Mouse (Mus musculus) adrenal gland (tissue): ENCODE results near the gene Ado.

Source experiments
- intact Hi-C: fragments of 180-260 bp; cut with DNase I; formaldehyde crosslinking; loops from one replicate; pipeline ENCODE4 v1.15.1; 2025
- long read RNA-seq, 2 experiments: library from polyadenylated mRNA; unstranded; transcript quantifications; one replicate each; pipeline ENCODE4 v2.0.0; 2020; ENCODE audit warnings: borderline replicate concordance in 1 of 2; ENCODE audit not compliant: insufficient replicate concordance in 1 of 2

The Ado gene
- long read RNA-seq, experiment 1, full-length matches to known transcripts: 61 of 61 reads
- long read RNA-seq, experiment 1, partial matches to known transcripts: 0 of 61 reads
- long read RNA-seq, experiment 1, other reads (novel, unspliced or antisense): 0 of 61 reads
- long read RNA-seq, experiment 2, full-length matches to known transcripts: 38 of 38 reads
- long read RNA-seq, experiment 2, partial matches to known transcripts: 0 of 38 reads
- long read RNA-seq, experiment 2, other reads (novel, unspliced or antisense): 0 of 38 reads

GRCm38 (mm10) chr10:67548877-67549731 lies at the start of gene Ado:
Gene Ado, minus strand, starts transcription at chr10:67548955.
- intact Hi-C loops: no loop called here

GRCm38 (mm10) chr10:67595278-67595677 lies 46.5 kb upstream of the Ado start:
- intact Hi-C loops: no loop called here

GRCm38 (mm10) chr10:67585873-67586610 lies 37.3 kb upstream of the Ado start:
- intact Hi-C loops: no loop called here

- intact Hi-C loops: no loop called here
These were observed 33.0 kb upstream of the Ado start for GRCm38 (mm10) chr10:67581698-67582285.

GRCm38 (mm10) chr10:67579830-67580229 lies 31.1 kb upstream of the Ado start:
- intact Hi-C loops: no loop called here

- intact Hi-C loops: no loop called here
These were observed 24.6 kb upstream of the Ado start for GRCm38 (mm10) chr10:67573310-67573709.

- intact Hi-C loops: no loop called here
These were observed 22.7 kb upstream of the Ado start for GRCm38 (mm10) chr10:67571443-67571842.

GRCm38 (mm10) chr10:67569539-67569938 lies 20.8 kb upstream of the Ado start:
- intact Hi-C loops: no loop called here

GRCm38 (mm10) chr10:67566104-67566503 lies 17.3 kb upstream of the Ado start:
- intact Hi-C loops: no loop called here

GRCm38 (mm10) chr10:67564509-67564908 lies 15.8 kb upstream of the Ado start:
- intact Hi-C loops: no loop called here

GRCm38 (mm10) chr10:67561185-67561584 lies 12.4 kb upstream of the Ado start:
- intact Hi-C loops: no loop called here

- intact Hi-C loops: no loop called here
These were observed 11.1 kb upstream of the Ado start for GRCm38 (mm10) chr10:67559765-67560394.

GRCm38 (mm10) chr10:67558053-67558452 lies 9.3 kb upstream of the Ado start:
- intact Hi-C loops: no loop called here

GRCm38 (mm10) chr10:67548261-67548854 lies 397 bp downstream of the Ado start:
- intact Hi-C loops: no loop called here

GRCm38 (mm10) chr10:67547850-67548260 lies 900 bp downstream of the Ado start:
- intact Hi-C loops: no loop called here

GRCm38 (mm10) chr10:67540591-67540990 lies 8.2 kb downstream of the Ado start:
- intact Hi-C loops: no loop called here

- intact Hi-C loops: loop anchor here (5.0 kb wide), 2 partner anchors 222 to 318 kb away; no protein-coding TSS in a partner anchor
These were observed 9.4 kb downstream of the Ado start for GRCm38 (mm10) chr10:67539401-67539730.

GRCm38 (mm10) chr10:67538585-67539400 lies 10.0 kb downstream of the Ado start:
- intact Hi-C loops: loop anchor here (5.0 kb wide), 2 partner anchors 221 to 319 kb away; no protein-coding TSS in a partner anchor

GRCm38 (mm10) chr10:67538106-67538505 lies 10.6 kb downstream of the Ado start:
- intact Hi-C loops: loop anchor here (5.0 kb wide), 2 partner anchors 221 to 319 kb away; no protein-coding TSS in a partner anchor
